Mouse (Mus musculus) layer of hippocampus, adult 6 months (tissue): ENCODE data around the gene Sept7. TPM values are rescaled to one million over a fixed set of nuclear protein-coding genes. Genes with fewer than 3 reads are reported as not detected.

Experiments used
- long read RNA-seq, 2 experiments: library from polyadenylated mRNA; unstranded; transcript quantifications; one replicate each; pipeline ENCODE4 v2.0.0; 2019 to 2020
- polyA plus RNA-seq: library from polyadenylated mRNA; unstranded; fragments of <200 nt; fragmentation: Nextera tagmentation; gene quantifications from 2 replicates; pipeline ENCODE4 v1.2.3, GENCODE M21; 2021

Gene Sept7
- polyA plus RNA-seq: 353 and 369 TPM in 2 replicates
- long read RNA-seq, experiment 1, partial matches to known transcripts: 273 of 831 reads
- long read RNA-seq, experiment 1, other reads (novel, unspliced or antisense): 558 of 831 reads
- long read RNA-seq, experiment 2, partial matches to known transcripts: 114 of 2,137 reads
- long read RNA-seq, experiment 2, other reads (novel, unspliced or antisense): 2,023 of 2,137 reads

DNA sequence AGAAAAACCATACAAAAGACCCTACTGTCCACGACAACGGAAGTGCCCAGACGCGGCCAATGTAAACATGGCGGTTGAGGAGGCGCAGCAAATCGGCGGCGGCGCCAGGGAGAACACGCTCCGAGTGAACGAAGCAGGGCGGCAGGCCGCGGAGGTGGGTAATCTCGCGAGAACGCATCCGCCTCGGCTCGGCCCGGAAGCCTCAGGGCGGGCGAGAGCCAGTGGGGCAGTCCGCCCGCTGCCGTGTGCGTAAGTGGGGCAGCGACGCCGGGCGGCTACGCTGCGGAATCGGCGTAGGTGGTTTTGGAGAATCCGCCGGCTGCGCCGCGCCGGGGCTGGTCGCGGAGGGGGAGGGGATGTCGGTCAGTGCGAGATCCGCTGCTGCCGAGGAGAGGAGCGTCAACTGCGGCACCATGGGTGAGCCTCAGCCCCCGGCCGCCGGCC lies at the start of gene Sept7:
Gene Sept7 (plus strand): TSS at position 157 of the 444 bp plus-strand sequence.

Other genes with a start within 250 kb of the Sept7 start
- gene Gm10181, start 163.0 kb upstream of the Sept7 start, polyA plus RNA-seq: not detected in 2 replicates
- gene Herpud2, start 100.6 kb upstream of the Sept7 start, polyA plus RNA-seq: 12.7 and 12.9 TPM in 2 replicates
- 16.7 and 18.0 TPM in 2 replicates for gene Eepd1, start 229.1 kb downstream of the Sept7 start, polyA plus RNA-seq